Mouse (Mus musculus) brain, adult 2 months (tissue): ENCODE measurements at regions not wholly inside any gene's neighbourhood (a gene's known extent, or its start where the extent isn't known, plus 50 kb on each side); places are given as distances from the start of the nearest gene placed in this dataset.

Experiments
- DNase-seq: peaks from one replicate; pipeline ENCODE4 v3.0.0; 2011; ENCODE audit warnings: low read depth, low spot score

DNA sequence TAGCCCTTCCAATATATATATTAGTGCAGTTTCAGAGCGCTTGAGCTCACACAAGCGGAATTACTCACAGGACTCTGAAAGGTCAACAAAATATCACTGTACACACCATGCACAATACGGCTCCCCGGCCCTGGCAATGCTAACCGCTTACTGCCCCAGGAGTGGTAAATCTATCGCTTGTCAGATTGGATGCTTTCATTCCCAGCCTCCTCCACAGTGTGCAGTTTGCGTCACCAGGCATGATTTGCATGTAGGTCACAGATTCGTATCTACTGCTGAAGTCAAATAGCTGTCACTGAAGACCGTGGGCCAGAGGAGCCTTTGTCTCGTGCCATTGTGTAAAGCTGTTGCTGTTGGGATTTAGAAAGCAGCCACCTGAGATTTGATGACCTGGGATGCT lies 60.1 kb downstream of the Ccdc115 start:
- peak; percentile 19 for DNase-seq

DNA sequence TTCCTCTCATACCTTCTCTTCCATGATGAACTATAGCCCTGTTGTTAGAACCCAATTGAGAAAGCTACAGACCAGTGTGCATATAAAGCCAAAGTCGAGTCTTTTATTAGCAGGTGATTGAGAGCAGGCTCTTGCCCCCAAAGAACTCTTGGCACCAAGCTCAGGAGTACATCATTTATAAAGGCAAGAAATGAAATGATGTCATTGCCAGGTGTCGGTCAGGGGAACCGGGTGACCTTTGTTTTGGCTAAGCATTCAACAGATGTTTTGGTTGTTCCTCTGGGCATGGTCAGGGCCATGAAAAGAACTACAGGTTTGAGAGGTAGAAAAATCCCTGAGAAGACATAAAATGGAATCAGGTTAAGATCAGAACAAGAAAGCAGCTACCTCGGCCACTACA lies 61.6 kb downstream of the Ccdc115 start:
- no peak for DNase-seq

DNA sequence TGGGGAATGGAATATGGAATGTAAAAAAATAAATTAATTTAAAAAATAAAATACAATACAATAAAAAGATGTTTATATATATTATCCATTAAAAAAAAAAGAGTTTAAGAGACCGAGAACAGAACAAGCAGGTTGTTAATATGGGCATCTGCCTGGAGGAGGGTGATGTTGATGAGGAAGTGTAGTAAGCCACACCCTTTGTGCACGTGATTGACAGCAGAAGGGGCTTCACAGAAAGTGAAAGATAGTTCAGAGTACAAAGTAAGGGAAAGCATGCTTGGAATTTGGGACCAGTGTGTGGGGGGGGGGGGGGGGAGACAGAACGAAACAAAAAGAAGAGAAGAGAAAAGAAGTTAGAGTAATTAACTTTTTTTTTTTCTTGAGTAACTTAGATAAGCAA lies 64.0 kb downstream of the Ccdc115 start:
- DNase-seq, result no peak

DNA sequence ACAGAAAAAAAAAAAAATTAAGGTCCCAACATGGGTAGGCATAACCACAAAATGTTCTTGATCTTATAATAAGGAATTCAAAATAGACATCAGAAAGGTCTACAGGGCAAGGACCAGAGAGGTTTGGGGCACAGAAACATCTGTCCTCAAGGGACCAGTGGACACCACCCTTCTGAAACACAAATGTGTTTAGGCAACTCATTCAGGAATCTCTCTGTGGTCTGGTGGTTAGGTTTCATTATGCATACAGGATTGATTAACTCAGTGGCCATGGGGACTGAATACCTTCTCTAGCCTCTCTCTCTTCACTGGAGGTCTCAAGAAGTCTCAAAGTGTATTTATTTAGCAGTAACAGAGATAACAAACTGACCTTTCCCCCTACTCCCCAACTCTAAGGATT lies 67.8 kb downstream of the Ccdc115 start:
- DNase-seq, result no peak
